Mouse (Mus musculus) left cerebral cortex, postnatal 36 days (tissue): Measurements from ENCODE around the gene Lmx1b. TPM values are rescaled to one million over a fixed set of nuclear protein-coding genes. Genes with fewer than 3 reads are reported as not detected.

Experiments
- DNase-seq, 2 experiments: peaks; one replicate each; pipeline ENCODE4 v3.0.0; 2021 to 2022; ENCODE audit warnings: low spot score in 2 of 2, mixed read lengths in 1 of 2
- intact Hi-C: fragments of 180-260 bp; cut with DNase I; formaldehyde crosslinking; loops from one replicate; pipeline ENCODE4 v1.15.1; 2025
- total RNA-seq, 2 experiments: library from RNA; stranded (reverse); gene quantifications; 2 replicates each; pipeline ENCODE4 v1.2.3; 2021

Lmx1b gene
- total RNA-seq, 2 experiments from 2014 or later = 0.25 to 0.34 TPM

DNA sequence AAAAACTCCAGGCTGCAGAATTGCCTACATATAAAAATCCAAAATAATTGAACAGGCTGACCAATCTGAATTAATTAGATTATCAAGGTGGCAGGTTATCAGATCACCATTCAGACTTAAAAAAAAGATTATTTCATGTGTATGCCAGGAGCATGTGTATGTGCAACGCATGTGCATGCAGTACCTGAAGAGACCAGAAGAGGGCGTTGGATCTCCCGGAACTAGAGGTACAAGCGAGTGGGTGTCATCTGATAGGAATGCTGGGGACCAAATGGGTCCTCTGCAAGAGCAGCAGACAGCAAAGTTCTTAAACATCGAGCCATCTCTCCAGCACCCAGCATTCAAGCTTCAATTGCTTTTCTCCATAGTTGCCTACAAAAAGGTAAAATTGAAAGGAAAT, 87.6 kb downstream of the Lmx1b start:
- intact Hi-C loops = no loop called here
- no peak for DNase-seq

DNA sequence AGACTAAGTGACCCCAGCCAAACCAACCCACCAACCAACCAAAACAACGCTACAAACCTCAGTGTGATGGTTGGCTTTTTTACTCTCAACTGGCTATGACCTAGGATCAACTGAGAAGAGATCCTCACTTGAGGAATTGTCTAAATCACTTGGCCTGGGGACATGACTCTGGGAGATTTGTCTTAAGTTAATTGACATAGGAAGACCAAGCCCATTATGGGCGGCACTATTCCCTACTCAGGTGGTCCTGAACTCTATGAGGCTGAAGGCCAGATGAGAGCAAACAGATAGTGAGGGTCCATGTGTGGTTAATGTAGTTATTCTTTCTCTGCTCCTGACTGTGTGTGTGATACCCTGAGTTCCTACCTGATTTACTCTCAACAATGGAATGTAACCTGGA, 92.7 kb downstream of the Lmx1b start:
- no peak for DNase-seq
- intact Hi-C loops = no loop called here

DNA sequence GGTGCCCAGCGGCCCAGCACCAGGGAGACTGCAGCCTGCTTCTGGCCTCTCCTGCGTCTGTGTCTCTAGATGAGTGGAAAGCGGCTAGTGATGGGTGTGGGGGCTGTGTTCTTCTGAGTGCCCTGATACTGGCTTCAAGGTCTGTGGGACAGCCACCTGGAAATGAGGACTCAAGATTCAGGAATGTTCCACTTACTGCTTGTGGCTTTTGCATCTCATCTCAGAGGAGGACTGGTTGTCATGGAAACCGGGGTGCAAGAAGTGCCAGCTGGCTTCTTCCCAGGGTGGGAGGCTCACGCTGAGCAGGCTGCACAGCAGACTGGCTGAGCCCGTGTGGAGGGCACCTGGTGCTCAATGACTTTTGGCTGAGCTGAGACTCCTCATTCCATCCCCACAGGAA, 93.4 kb downstream of the Lmx1b start:
- intact Hi-C loops = no loop called here
- DNase-seq = peak; percentile 90 to 92

DNA sequence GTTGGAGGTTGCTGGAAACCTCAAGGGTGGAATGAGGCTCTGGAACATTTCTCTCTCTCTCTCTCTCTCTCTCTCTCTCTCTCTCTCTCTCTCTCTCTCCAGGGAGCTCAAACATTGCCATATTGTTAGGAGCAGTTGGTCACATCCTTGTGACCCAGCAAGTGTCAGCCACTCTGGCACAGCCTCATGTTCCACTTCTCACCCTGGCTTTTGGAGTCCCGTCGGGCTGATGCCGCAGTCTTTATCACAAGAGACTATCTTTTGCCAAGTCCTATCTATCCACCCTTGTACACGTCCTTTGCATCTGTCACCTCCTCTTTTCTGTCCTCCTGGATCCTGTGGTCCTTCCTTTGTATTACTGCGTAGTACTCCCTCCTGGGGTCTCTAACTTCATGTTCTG, 94.3 kb downstream of the Lmx1b start:
- no peak for DNase-seq
- intact Hi-C loops = no loop called here

DNA sequence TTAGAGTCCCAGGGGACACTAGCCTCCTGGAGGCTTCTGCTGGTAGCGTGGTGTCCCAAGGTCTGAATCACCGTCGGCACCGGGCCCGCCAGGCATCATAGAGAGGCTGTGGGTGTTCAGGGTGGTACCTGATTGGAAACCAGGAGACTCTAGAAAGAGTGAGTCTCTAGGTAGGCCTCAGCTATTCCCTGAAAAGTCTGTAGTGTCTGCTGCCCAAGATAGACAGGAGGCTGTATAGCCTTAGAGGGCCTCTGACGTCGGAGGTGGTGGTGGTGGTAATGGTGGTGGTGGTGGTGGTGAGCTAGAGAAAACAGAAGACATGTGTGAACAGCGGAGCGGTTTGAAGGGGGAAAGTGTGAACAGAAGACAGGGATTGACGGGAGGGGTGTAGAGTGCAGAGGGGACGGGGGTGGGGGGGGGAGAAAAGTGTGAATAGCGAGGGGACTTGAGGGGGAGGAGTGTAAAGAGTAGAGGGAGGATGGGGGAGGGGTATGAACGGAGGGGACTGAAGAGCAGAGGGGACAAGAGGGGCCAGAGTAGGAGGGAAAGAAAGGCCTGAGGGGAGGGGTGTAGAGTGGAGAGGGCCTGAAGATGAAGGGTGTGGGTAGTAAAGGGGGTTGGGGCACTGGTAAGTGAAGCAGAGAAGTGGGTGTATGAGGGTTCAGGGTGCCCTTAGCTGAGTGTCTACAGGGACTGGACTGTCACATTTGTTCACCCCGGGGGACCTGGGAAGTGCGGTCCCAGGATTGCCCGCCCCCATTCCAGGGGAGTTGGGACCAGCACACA, 95.3 kb downstream of the Lmx1b start:
- intact Hi-C loops = loop anchor here (5.0 kb wide), 1 partner anchor 58 kb away; no protein-coding TSS in a partner anchor
- DNase-seq = peak; percentile 40 to 45

DNA sequence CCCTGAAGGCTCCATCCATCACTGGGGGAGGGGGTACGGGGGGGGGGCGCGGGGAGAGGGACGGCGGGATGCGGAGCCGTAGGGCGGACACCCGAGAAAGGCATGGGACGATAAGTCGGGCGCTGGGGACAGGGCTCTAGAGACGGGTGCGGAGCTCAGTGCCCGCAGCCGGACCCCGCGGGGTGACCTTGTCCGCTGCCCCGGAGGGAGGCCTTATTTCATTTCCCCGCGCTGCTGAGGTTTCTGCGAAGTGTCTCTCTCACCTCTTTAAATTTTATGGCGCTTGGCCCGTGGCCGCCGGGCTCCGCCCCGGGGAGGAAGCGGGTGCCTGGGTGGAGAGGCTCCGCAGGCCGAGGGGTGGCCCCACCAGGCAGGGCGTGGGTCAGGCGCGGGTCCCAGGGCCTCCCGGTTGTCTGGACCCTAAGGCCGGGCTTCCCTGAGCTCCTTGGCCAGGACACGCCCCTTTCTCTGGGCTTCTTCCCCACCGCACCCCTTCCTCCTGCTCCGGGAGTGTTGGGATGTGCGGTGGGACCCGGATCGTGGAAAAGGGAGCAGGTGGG, 96.0 kb downstream of the Lmx1b start:
- DNase-seq = peak in 1 of 2 experiments; percentile 46
- intact Hi-C loops = loop anchor here (5.0 kb wide), 1 partner anchor 57 kb away; no protein-coding TSS in a partner anchor

DNA sequence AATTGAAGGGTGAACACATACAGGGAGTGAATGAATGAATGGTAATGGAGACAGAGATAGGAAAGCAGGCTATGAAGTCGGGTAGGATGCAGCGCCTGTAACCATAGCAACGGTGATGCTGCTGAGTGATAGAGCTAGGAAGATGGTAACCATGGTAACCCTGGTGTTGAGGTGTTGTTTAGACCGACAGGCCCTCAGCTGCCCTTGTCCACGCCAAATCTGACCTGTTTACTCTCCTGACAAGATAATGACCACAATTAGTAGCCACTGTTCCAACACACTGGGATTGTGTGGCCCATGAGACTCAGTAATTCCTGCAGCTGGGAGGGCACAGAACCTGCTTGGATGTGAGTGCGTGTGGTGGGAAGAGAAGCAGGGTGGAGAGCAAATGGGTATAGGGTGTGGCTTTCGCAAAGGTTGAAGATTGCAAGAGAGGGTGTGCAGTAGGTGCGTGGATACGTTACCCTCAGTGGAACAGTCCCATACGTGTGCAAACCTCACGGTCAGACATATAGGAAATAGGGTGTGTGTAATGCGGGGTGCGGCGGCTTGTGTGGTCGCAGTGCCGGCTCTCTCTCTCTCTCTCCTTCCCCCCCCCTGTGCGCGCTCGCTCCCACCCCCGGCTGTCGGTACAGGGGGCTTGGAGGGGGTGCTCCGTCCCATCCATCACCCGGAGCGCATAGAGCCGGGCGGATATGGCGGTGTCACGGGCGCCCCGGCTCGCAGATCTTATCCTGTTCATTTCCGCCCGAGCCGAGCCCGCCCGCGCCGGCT, 96.7 kb downstream of the Lmx1b start:
- peak; percentile 79 to 82 for DNase-seq
- intact Hi-C loops = loop anchor here (5.0 kb wide), 1 partner anchor 56 kb away; no protein-coding TSS in a partner anchor

DNA sequence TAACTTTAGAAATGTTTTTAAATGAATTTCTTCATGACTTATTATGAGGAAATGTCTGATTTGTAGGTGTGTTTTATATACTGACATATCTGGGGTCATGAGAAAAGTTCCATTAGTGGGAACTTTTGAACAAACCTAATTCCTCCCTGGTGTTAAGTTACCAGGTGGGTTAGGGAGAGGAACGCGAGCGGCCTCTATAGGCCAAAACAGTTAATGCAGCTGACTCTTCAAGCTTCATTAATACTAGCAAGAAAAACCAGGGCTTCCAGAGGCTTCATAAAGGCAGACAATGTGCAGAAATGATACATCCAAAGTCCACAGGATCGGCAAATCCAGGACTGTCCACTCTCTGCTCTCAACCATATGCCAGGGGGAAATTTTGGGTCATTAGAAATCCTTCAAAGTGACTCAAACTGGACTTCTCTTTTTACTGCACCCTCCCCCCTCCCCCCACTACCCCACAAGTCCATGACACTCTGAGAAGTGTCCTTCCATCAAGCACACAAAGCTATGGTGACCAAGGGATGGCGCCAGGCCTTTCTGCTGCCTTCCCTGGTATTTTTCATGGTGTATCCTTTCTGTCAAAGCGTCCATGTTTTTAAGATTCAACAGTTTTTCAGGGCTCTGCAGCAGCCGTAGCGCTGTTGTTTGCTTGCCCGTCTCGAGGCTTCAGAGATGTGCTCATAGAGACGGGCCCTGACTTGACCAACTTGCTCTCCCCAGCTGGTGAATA, 97.4 kb downstream of the Lmx1b start:
- DNase-seq = peak; percentile 71 to 77
- intact Hi-C loops = loop anchor here (5.0 kb wide), 1 partner anchor 56 kb away; no protein-coding TSS in a partner anchor

DNA sequence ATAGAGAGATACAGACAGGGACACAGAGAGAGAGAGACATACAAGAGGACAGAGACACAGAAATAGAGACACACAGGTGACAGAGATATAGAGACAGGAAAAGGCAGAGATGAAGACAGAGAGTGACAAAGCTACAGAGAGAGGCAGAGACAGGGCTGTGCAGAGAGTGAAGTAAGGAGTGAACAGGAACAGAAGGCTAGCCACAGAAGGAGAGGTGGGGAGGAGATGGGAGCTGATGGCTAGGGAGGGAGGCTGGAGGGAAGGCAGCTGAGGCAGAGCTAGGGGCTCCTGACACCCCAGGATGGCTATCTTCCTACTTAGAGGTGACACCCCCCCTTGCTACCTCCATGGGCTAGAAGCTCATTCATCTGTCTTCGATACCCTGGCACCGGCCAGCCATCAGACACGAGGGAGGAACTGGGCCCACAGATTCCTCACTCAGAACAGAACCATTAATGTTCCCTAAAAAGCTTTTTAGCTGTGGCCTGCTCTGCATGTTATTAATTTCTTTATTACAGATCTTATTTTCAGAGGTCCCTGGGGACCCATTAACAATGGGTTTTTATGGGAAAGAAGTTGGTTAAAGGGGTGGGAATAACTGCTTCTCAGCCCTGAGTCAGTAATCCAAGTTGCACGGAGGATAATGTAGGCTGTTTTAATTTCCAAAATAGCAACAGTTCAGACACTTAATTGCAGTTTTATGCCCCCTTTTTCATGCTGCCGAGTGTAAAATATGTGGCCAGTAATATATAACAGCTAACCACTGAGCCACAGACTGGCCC, 114.8 kb downstream of the Lmx1b start:
- intact Hi-C loops = no loop called here

DNA sequence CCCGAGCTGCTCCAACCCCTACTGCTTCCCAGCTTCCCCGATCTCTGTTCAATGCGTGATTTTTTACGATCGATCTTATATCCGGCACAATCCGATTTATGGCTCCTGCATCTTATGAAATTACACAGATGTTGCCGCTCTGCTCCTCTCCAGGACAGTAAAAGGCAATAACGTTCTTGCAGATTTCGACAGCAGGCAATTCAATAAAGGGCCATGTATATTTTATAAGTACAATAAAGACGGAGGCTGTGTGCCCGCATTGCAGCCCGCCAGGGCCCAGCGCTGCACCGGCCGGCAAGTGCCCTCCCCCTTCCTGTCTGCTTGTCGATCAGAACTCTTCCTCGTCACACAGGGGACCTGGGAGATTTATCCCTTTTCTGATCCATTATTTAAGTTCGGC, 124.5 kb downstream of the Lmx1b start:
- intact Hi-C loops = no loop called here

More for the DNA sequence above, 114.8 kb downstream of the Lmx1b start:
- no peak for DNase-seq

DNA sequence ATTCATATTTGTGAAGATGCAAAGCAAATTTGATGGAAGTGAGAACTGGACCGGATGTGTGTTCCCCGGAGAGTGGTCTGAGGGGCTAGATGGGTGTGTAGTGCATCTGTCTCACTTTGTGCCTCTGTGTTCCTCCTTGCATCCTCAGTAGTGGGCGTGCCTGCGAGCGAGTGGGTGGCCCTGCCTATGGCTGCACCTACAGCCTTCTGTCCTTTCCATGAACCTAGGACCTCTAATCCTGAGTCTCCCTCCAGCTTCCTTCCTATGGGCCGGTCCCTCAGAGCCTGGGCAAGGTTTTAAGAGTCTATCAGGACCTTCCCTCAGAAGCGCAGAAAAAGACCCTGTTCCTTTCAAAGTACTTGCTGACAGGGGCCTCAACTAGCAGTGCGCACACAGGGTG, 124.9 kb downstream of the Lmx1b start:
- intact Hi-C loops = no loop called here
- no peak for DNase-seq

More for the DNA sequence above, 124.5 kb downstream of the Lmx1b start:
- DNase-seq = no peak

Other genes with a start within 250 kb of the Lmx1b start
- 10 to 100 TPM; 18.9 to 27.1 TPM for gene Zbtb34, start 209.2 kb downstream of the Lmx1b start, total RNA-seq
- gene Zbtb43, start 172.0 kb downstream of the Lmx1b start, total RNA-seq = 10 to 100 TPM; 26.7 to 28.3 TPM
- gene Mvb12b, start 247.4 kb upstream of the Lmx1b start, total RNA-seq = 10 to 100 TPM; 83.8 to 84.3 TPM